Mouse (Mus musculus) macrophage (primary cell): ENCODE results near the gene Gcnt1. TPM values are rescaled to one million over a fixed set of nuclear protein-coding genes. Genes with fewer than 3 reads are reported as not detected.

Experiments
- H3K27ac ChIP-seq: fragments of 350-480 bp; formaldehyde crosslinking; 2 replicates; pipeline ENCODE4 v1.9.0; 2021
- H3K36me3 ChIP-seq: fragments of 350-480 bp; formaldehyde crosslinking; 2 replicates; pipeline ENCODE4 v1.9.0; 2021; ENCODE audit errors: inconsistent target
- H3K4me3 ChIP-seq: fragments of 350-480 bp; formaldehyde crosslinking; 2 replicates; pipeline ENCODE4 v1.9.0; 2021; ENCODE audit errors: inconsistent target
- H3K79me2 ChIP-seq: fragments of 350-480 bp; formaldehyde crosslinking; 2 replicates; pipeline ENCODE4 v1.9.0; 2021; ENCODE audit errors: inconsistent target
- WGBS: methylation state at CpG from one replicate; pipeline ENCODE4 v1.1.7; 2026; ENCODE audit warnings: inconsistent platforms; ENCODE audit not compliant: missing documents; 5-methylcytosine and 5-hydroxymethylcytosine counted together
- polyA plus RNA-seq: library from polyadenylated mRNA; stranded (reverse); fragments of 250-400 nt; gene quantifications from 3 replicates; pipeline ENCODE4 v1.2.4, GENCODE M21; 2018; ENCODE audit warnings: inconsistent platforms

Gene Gcnt1
- polyA plus RNA-seq, 1 experiment from 2014 or later = 28.8 TPM

DNA sequence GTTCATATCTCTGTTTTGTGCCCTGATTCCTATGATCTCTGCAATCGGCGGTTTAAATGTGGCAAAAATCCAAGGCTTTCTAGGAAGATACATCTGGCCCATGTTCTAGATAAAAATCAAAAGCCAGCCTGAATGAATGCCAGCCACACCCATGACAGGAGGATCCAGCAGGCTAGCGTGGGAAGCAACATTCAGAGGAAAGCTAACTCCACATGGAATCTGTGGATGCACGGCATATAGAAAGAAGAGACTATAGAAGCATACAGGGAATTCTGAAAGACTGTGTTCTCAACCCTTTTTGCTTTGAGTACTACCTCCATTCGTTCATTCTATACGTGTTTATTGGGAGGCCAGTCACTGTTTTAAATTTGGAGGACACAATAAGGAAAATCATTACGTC, 86.6 kb downstream of the Gcnt1 start:
- H3K79me2 ChIP-seq = no peaks in the 10 kb centered on the region
- no peak overlapping the region for H3K27ac ChIP-seq
- whole genome bisulfite sequencing = 93% methylated on average over 7 of the region's 7 CpGs
- H3K36me3 ChIP-seq = no peaks in the 10 kb centered on the region
- no peak overlapping the region for H3K4me3 ChIP-seq

DNA sequence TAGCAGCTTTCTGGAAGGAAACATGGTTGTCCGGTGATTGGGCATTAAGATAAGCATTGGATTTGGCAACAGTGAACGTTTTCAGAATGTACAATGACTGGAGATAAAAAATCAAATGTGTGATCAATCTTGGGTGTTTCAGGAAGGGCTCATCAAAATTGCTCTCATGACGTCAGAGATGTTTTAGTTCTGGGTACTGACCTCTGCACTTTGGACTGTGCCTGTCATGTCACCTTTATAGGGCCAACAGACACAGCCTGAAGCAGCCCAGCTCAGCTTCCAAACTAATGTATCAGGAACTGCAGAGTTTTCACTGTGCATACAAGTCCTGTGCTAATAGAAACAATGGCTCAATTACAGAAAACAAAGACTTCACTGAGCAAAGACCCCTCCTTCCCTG, 89.3 kb downstream of the Gcnt1 start:
- H3K4me3 ChIP-seq = no peak overlapping the region
- no peaks in the 10 kb centered on the region for H3K36me3 ChIP-seq
- 73% methylated on average over 3 of the region's 3 CpGs for WGBS
- H3K27ac ChIP-seq = no peak overlapping the region
- no peaks in the 10 kb centered on the region for H3K79me2 ChIP-seq

DNA sequence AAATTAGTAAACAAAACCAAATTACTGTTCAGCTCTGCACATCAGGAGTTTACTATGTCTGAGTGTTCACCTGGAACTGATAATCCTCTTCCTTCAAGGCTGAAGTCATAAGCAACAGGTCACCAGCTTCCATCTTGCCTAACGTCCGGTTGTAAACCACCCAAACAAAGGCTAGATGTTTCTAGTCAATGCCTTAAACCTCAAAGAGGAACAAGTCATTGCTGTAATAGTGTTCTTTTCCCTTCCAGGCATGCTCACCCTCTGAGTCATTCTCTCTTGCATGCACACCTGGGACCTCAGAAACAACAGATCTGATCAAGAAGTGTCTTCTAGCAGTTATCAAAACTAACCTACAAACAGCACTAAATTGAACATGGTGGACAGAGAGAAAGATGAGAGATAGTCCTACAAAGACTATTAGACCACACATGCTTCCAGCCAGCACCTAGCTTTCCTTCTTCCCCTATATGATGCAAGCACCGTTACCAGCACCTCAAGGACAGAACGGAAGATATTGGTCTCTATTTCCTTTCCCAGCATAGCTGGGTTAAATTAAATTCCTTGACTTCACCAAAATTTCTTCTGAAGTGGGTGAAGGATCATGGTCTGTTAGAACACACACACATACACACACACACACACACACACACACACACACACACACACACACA, 94.1 kb downstream of the Gcnt1 start:
- Histone ChIP-seq H3K27ac (no peak overlapping the region), H3K79me2 (no peaks in the 10 kb centered on the region), H3K36me3 (no peaks in the 10 kb centered on the region), H3K4me3 (no peak overlapping the region)
- WGBS = 18% methylated on average over 4 of the region's 4 CpGs

Other genes with a start within 250 kb of the Gcnt1 start
- 34.4 to 49.4 TPM (median 38.9 TPM) in 3 replicates for gene Rfk, start 21.2 kb upstream of the Gcnt1 start, polyA plus RNA-seq